10 mouse cellular contexts compared by ENCODE assay signal in genomic region chr11:52517330-52517729, GRCm38 (mm10).
DNase-seq lines count a peak whose midpoint lies in the region; ATAC-seq and TF ChIP-seq lines count a peak whose summit lies in the region.
"Had no signal": no experiment of that assay in that cellular context is flagged by ENCODE, and none has a peak within 500 bp of the region (broad histone marks: within the 10 kb centered on the region; RNA-seq: fewer than 3 reads in every experiment).

No protein-coding gene starts in this region.

- no peak overlapping the region for H3K27ac ChIP-seq in forebrain, embryonic 11.5 days (ENCODE audit: low read depth, low read length)
- H3K27ac ChIP-seq in forebrain, embryonic 13.5 days, result no peak overlapping the region
- no peak overlapping the region for H3K27ac ChIP-seq in small intestine, adult 2 months (ENCODE audit: insufficient read depth, low read depth, low read length)
- H3K27ac ChIP-seq: intestine, embryonic 15.5 days; midbrain, embryonic 12.5 days had no signal

- 73% methylated on average over 5 of the region's 5 CpGs for WGBS in forebrain, embryonic 11.5 days
- WGBS in forebrain, embryonic 13.5 days, result 78% methylated on average over 5 of the region's 5 CpGs
- 71% methylated on average over 5 of the region's 5 CpGs for WGBS in lung, adult 2 months
- 73% methylated on average over 5 of the region's 5 CpGs for WGBS in small intestine, adult 2 months

- no peak overlapping the region for H3K4me3 ChIP-seq in forebrain, embryonic 11.5 days (ENCODE audit: low read depth, low read length)
- H3K4me3 ChIP-seq in forebrain, embryonic 13.5 days, result no peak overlapping the region
- H3K4me3 ChIP-seq in lung, adult 2 months (replicated peaks; ENCODE audit: extremely low read depth, low read depth, low read length), result no peak overlapping the region
- no peak overlapping the region for H3K4me3 ChIP-seq in small intestine, adult 2 months (ENCODE audit: low read depth, low read length)
- H3K4me3 ChIP-seq: intestine, embryonic 15.5 days; midbrain, embryonic 12.5 days had no signal

- no peak for ATAC-seq in forebrain, embryonic 11.5 days (replicated peaks; ENCODE audit: low FRiP score)
- ATAC-seq in forebrain, embryonic 13.5 days, result no peak
- no peak for ATAC-seq in granulocyte monocyte progenitor cell, adult 5-6 weeks (replicated peaks; ENCODE audit: poor library complexity, severe bottlenecking)
- ATAC-seq: intestine, embryonic 15.5 days had no signal

- DNase-seq in forebrain, embryonic 11.5 days (ENCODE audit: low spot score), result peak; percentile 68
- no peak for DNase-seq in lung, adult 2 months
- no peak for DNase-seq in lung, postnatal 25 days (ENCODE audit: low spot score)
- no peak for DNase-seq in brain, embryonic 14.5 days (ENCODE audit: low read depth)
- no peak for DNase-seq in Muller cell, postnatal 12 days (ENCODE audit: inconsistent ontology term)

- H3K9ac ChIP-seq in forebrain, embryonic 11.5 days (ENCODE audit: low read length), result no peak overlapping the region
- no peak overlapping the region for H3K9ac ChIP-seq in forebrain, embryonic 13.5 days
- H3K9ac ChIP-seq: intestine, embryonic 15.5 days; midbrain, embryonic 12.5 days had no signal

- TF ChIP-seq CTCF in lung, adult 2 months (IDR thresholded peaks at IDR 0.05; ENCODE audit: insufficient read depth, low read length), result peak; percentile 44; the same call in 1 of the 2 replicates
- peak; percentile 59; the same call in 1 of the 2 replicates for TF ChIP-seq CTCF in brain, embryonic 14.5 days (IDR thresholded peaks at IDR 0.05; ENCODE audit: borderline replicate concordance, extremely low read depth, insufficient read depth, insufficient read length)
- TF ChIP-seq CTCF in small intestine, adult 2 months (IDR thresholded peaks at IDR 0.05; ENCODE audit: extremely low read depth, insufficient read length, insufficient replicate concordance, low read depth, low read length), result peak; percentile 42; the same call in 1 of the 2 replicates

- no peaks in the 10 kb centered on the region for H3K36me3 ChIP-seq in forebrain, embryonic 11.5 days (ENCODE audit: control insufficient read depth, insufficient read depth, low read length)
- no peaks in the 10 kb centered on the region for H3K36me3 ChIP-seq in forebrain, embryonic 13.5 days (ENCODE audit: poor library complexity, severe bottlenecking)
- no peaks in the 10 kb centered on the region for H3K36me3 ChIP-seq in small intestine, adult 2 months (ENCODE audit: control insufficient read depth, insufficient read depth, low read length)
- H3K36me3 ChIP-seq: intestine, embryonic 15.5 days; midbrain, embryonic 12.5 days had no signal

- no peaks in the 10 kb centered on the region for H3K27me3 ChIP-seq in forebrain, embryonic 11.5 days (ENCODE audit: control insufficient read depth, insufficient read depth, low read length)
- H3K27me3 ChIP-seq in forebrain, embryonic 13.5 days, result 0 out of 2 replicates have a peak, but pooled peaks cover 8% of the 10 kb centered on the region
- H3K27me3 ChIP-seq in small intestine, adult 2 months (ENCODE audit: control insufficient read depth, insufficient read depth, low read length), result 0 out of 2 replicates have a peak, but pooled peaks cover 2% of the 10 kb centered on the region
- H3K27me3 ChIP-seq: intestine, embryonic 15.5 days; midbrain, embryonic 12.5 days had no signal

- no peaks in the 10 kb centered on the region for H3K4me1 ChIP-seq in forebrain, embryonic 11.5 days (replicated peaks; ENCODE audit: control insufficient read depth, insufficient read depth, low read length)
- H3K4me1 ChIP-seq in forebrain, embryonic 13.5 days, result peaks cover 5% of the 10 kb centered on the region
- H3K4me1 ChIP-seq in lung, adult 2 months (ENCODE audit: control insufficient read depth, insufficient read depth, low read length), result no peaks in the 10 kb centered on the region
- no peaks in the 10 kb centered on the region for H3K4me1 ChIP-seq in small intestine, adult 2 months (ENCODE audit: control insufficient read depth, insufficient read depth, insufficient read length, low read length)
- H3K4me1 ChIP-seq: midbrain, embryonic 12.5 days had no signal

- no peaks in the 10 kb centered on the region for H3K9me3 ChIP-seq in forebrain, embryonic 11.5 days (ENCODE audit: control insufficient read depth, low read length)
- peaks cover 5% of the 10 kb centered on the region; the same call in 1 of the 2 replicates for H3K9me3 ChIP-seq in forebrain, embryonic 13.5 days (replicated peaks)
- H3K9me3 ChIP-seq: intestine, embryonic 15.5 days; midbrain, embryonic 12.5 days had no signal

- no peak overlapping the region for H3K4me2 ChIP-seq in forebrain, embryonic 11.5 days (ENCODE audit: low read depth, low read length, severe bottlenecking)
- H3K4me2 ChIP-seq in forebrain, embryonic 13.5 days, result no peak overlapping the region
- H3K4me2 ChIP-seq: intestine, embryonic 15.5 days; midbrain, embryonic 12.5 days had no signal

- TF ChIP-seq POLR2A in lung, adult 2 months (IDR thresholded peaks at IDR 0.05; ENCODE audit: borderline replicate concordance, extremely low read depth, low read depth, low read length), result no peak
- no peak for TF ChIP-seq POLR2A in brain, embryonic 14.5 days (IDR thresholded peaks at IDR 0.05; ENCODE audit: borderline replicate concordance, extremely low read depth, insufficient read depth, insufficient read length, poor library complexity, severe bottlenecking)
- no peak for TF ChIP-seq POLR2A in small intestine, adult 2 months (IDR thresholded peaks at IDR 0.05; ENCODE audit: low read depth, low read length)
